Mouse (Mus musculus) heart, postnatal 0 days (tissue): ENCODE measurements around the gene Ubiad1.

Experiments used
- CTCF ChIP-seq: IDR thresholded peaks from 2 replicates; pipeline ENCODE4 v1.5.1; 2016; ENCODE audit warnings: antibody characterized with exemption, control low read depth, low read depth
- EP300 ChIP-seq: IDR thresholded peaks from 2 replicates; pipeline ENCODE4 v1.6.1; 2016; ENCODE audit warnings: antibody characterized with exemption, low read depth

- TF ChIP-seq EP300 (no peak), CTCF (no peak)
These were observed 28.9 kb upstream of the Ubiad1 start for GRCm38 (mm10) chr4:148473496-148473895.
